20 mouse cellular contexts compared by ENCODE assay signal in genomic region chr8:47604198-47604835, GRCm38 (mm10).
DNase-seq lines count a peak whose midpoint lies in the region; ATAC-seq and TF ChIP-seq lines count a peak whose summit lies in the region.
"Had no signal": no experiment of that assay in that cellular context is flagged by ENCODE, and none has a peak within 500 bp of the region (broad histone marks: within the 10 kb centered on the region; RNA-seq: fewer than 3 reads in every experiment).

No protein-coding gene starts in this region.

- no peaks in the 10 kb centered on the region for H3K27me3 ChIP-seq in kidney, adult 2 months (replicated peaks; ENCODE audit: control insufficient read depth, insufficient read depth, low read length)
- H3K27me3 ChIP-seq in stomach, postnatal 0 days (ENCODE audit: control insufficient read depth, insufficient read depth, low read length): no peaks in the 10 kb centered on the region
- H3K27me3 ChIP-seq in midbrain, embryonic 14.5 days (ENCODE audit: control insufficient read depth, insufficient read depth, low read length): no peaks in the 10 kb centered on the region
- H3K27me3 ChIP-seq: embryonic facial prominence, embryonic 15.5 days; limb, embryonic 12.5 days; liver, embryonic 13.5 days; lung, embryonic 15.5 days; midbrain, embryonic 13.5 days had no signal

- no peak for TF ChIP-seq CTCF in gastrocnemius, adult 2 months (IDR thresholded peaks at IDR 0.05)
- no peak for TF ChIP-seq CTCF in kidney, adult 2 months (conservative IDR thresholded peaks at IDR 0.05; ENCODE audit: insufficient read depth, insufficient read length, low read depth, low read length)
- no peak for TF ChIP-seq CTCF in stomach, postnatal 0 days (IDR thresholded peaks at IDR 0.05; ENCODE audit: low read depth)

- H3K27ac ChIP-seq in gastrocnemius, adult 2 months: peak overlapping the region; percentile 91
- no peak overlapping the region for H3K27ac ChIP-seq in kidney, adult 2 months (ENCODE audit: insufficient read depth, low read depth, low read length)
- no peak overlapping the region for H3K27ac ChIP-seq in stomach, postnatal 0 days (replicated peaks)
- no peak overlapping the region for H3K27ac ChIP-seq in midbrain, embryonic 14.5 days (replicated peaks; ENCODE audit: low read depth, low read length)
- H3K27ac ChIP-seq: embryonic facial prominence, embryonic 15.5 days; hindbrain, embryonic 14.5 days; limb, embryonic 12.5 days; liver, embryonic 13.5 days; lung, embryonic 15.5 days; midbrain, embryonic 13.5 days had no signal

- DNase-seq in gastrocnemius, adult 2 months: peak; percentile 62
- no peak for DNase-seq in gastrocnemius, postnatal 4 days (ENCODE audit: low spot score in 2 of 2)
- DNase-seq in kidney, adult 2 months: peak; percentile 64
- DNase-seq in kidney, postnatal 10 days: no peak
- DNase-seq in kidney, adult 8-10 months: peak; percentile 34 to 44
- DNase-seq in retina, postnatal 1 day: peak; percentile 28
- DNase-seq in stomach, postnatal 0 days (ENCODE audit: low spot score): no peak
- DNase-seq in midbrain, embryonic 14.5 days: no peak
- DNase-seq: B cell, adult 2 months; cerebellum, postnatal 10 days; embryo, embryonic 11 days; layer of hippocampus, adult 9-11 months; liver, embryonic 13.5 days; thymus, postnatal 14 days had no signal

- H3K9ac ChIP-seq in stomach, postnatal 0 days (ENCODE audit: low read length): no peak overlapping the region
- no peak overlapping the region for H3K9ac ChIP-seq in midbrain, embryonic 14.5 days (replicated peaks; ENCODE audit: low read length)
- H3K9ac ChIP-seq: embryonic facial prominence, embryonic 15.5 days; hindbrain, embryonic 14.5 days; limb, embryonic 12.5 days; liver, embryonic 13.5 days; lung, embryonic 15.5 days; midbrain, embryonic 13.5 days had no signal

- intact Hi-C loops in gastrocnemius, adult 2 months (cut with DNase I): loop anchor here (2.0 kb wide), 1 partner anchor 70 kb away; the partner anchor contains the start of gene Ing2

- H3K4me2 ChIP-seq in stomach, postnatal 0 days (replicated peaks; ENCODE audit: low read depth): no peak overlapping the region
- H3K4me2 ChIP-seq in midbrain, embryonic 14.5 days (ENCODE audit: low read length): no peak overlapping the region
- H3K4me2 ChIP-seq: embryonic facial prominence, embryonic 15.5 days; hindbrain, embryonic 14.5 days; limb, embryonic 12.5 days; liver, embryonic 13.5 days; lung, embryonic 15.5 days; midbrain, embryonic 13.5 days had no signal

- 35% methylated on average over 8 of the region's 8 CpGs for WGBS in kidney, adult 2 months
- 82% methylated on average over 8 of the region's 8 CpGs for WGBS in stomach, postnatal 0 days
- 88% methylated on average over 8 of the region's 8 CpGs for WGBS in midbrain, embryonic 14.5 days

- peaks cover 3% of the 10 kb centered on the region; the same call in 1 of the 2 replicates for H3K4me1 ChIP-seq in kidney, adult 2 months (ENCODE audit: control insufficient read depth, insufficient read depth, low read length)
- no peaks in the 10 kb centered on the region for H3K4me1 ChIP-seq in stomach, postnatal 0 days (replicated peaks; ENCODE audit: control insufficient read depth, insufficient read depth)
- no peaks in the 10 kb centered on the region for H3K4me1 ChIP-seq in midbrain, embryonic 14.5 days (ENCODE audit: control insufficient read depth, insufficient read depth, low read length)
- H3K4me1 ChIP-seq: embryonic facial prominence, embryonic 15.5 days; limb, embryonic 12.5 days; liver, embryonic 13.5 days; midbrain, embryonic 13.5 days had no signal

- ATAC-seq in stomach, postnatal 0 days (ENCODE audit: low FRiP score, low TSS enrichment): no peak
- no peak for ATAC-seq in midbrain, embryonic 14.5 days (ENCODE audit: low FRiP score, low TSS enrichment)
- ATAC-seq: intestine, postnatal 0 days; midbrain, embryonic 13.5 days had no signal

- no peak for TF ChIP-seq POLR2A in kidney, adult 2 months (IDR thresholded peaks at IDR 0.05; ENCODE audit: low read depth, low read length)

- TF ChIP-seq EP300 in stomach, postnatal 0 days (optimal IDR thresholded peaks at IDR 0.05): no peak

- no peaks in the 10 kb centered on the region for H3K9me3 ChIP-seq in stomach, postnatal 0 days (ENCODE audit: control insufficient read depth, low read length)
- H3K9me3 ChIP-seq in midbrain, embryonic 14.5 days (ENCODE audit: control insufficient read depth, low read length): no peaks in the 10 kb centered on the region
- H3K9me3 ChIP-seq: embryonic facial prominence, embryonic 15.5 days; limb, embryonic 12.5 days; liver, embryonic 13.5 days; lung, embryonic 15.5 days; midbrain, embryonic 13.5 days had no signal

- H3K36me3 ChIP-seq in kidney, adult 2 months (ENCODE audit: control insufficient read depth, insufficient read depth, low read length): no peaks in the 10 kb centered on the region
- no peaks in the 10 kb centered on the region for H3K36me3 ChIP-seq in stomach, postnatal 0 days (ENCODE audit: control insufficient read depth, insufficient read depth, low read length)
- H3K36me3 ChIP-seq in midbrain, embryonic 14.5 days (ENCODE audit: control insufficient read depth, insufficient read depth, low read length): no peaks in the 10 kb centered on the region
- H3K36me3 ChIP-seq: embryonic facial prominence, embryonic 15.5 days; limb, embryonic 12.5 days; liver, embryonic 13.5 days; lung, embryonic 15.5 days; midbrain, embryonic 13.5 days had no signal

- H3K4me3 ChIP-seq in gastrocnemius, adult 2 months: peak overlapping the region; percentile 28; the same call in 1 of the 2 replicates
- no peak overlapping the region for H3K4me3 ChIP-seq in kidney, adult 2 months (ENCODE audit: insufficient read depth, low read depth, low read length)
- no peak overlapping the region for H3K4me3 ChIP-seq in stomach, postnatal 0 days (ENCODE audit: low read depth, low read length)
- no peak overlapping the region for H3K4me3 ChIP-seq in midbrain, embryonic 14.5 days (replicated peaks; ENCODE audit: low read depth, low read length)
- H3K4me3 ChIP-seq: embryonic facial prominence, embryonic 15.5 days; limb, embryonic 12.5 days; liver, embryonic 13.5 days; lung, embryonic 15.5 days; midbrain, embryonic 13.5 days had no signal

Comparison
In these comparisons a context has a peak if more than half of its experiments do, and no peak if none do; other contexts are left out.
1. DNase-seq: peak in gastrocnemius, adult 2 months (single experiment), kidney, adult 2 months (single experiment), kidney, adult 8-10 months (2 of 2) and retina, postnatal 1 day (single experiment); none in gastrocnemius, postnatal 4 days (0 of 2), kidney, postnatal 10 days (single experiment), stomach, postnatal 0 days (single experiment) and midbrain, embryonic 14.5 days (single experiment).